Mouse (Mus musculus): Measurements from ENCODE around the gene Pabpc4. TPM values are rescaled to one million over a fixed set of nuclear protein-coding genes. Genes with fewer than 3 reads are reported as not detected.

Pabpc4 gene
- polyA plus RNA-seq, 1 experiment: 154 TPM

DNA sequence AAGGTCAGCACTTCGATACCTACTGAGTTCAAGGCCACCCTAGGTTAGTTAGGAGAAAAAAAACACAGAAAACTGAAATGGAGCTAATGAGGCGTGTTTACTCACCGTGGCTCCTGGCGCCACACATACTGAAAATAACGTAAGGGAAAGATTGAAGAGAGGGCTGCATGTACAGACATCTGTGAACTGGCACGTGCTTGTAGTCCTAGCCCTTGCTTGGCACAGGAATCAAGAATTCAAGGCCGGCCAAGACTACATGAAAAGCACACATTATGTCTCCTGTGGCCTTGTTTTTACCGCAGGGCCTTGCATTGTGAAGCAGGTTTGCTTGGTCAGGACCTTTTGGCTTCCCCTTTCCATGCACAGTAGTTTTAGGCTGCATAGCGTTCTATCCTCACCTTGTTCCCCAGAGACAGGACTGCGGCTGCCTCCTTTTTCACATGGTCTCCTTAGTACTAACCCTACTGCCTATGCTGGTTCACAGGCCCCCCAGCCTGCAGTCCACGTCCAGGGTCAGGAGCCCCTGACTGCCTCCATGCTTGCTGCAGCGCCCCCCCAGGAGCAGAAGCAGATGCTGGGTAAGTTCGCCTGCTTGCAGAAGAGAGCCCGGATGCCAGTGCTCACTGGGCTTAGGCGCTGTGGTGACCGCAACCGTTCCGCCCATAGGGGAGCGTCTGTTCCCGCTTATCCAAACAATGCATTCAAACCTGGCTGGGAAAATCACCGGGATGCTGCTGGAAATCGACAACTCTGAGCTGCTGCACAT lies 35.2 kb downstream of the Pabpc4 start:
- Histone ChIP-seq H3K79me2 (ENCODE audit: control insufficient read depth, insufficient read depth) (no peaks in the 10 kb centered on the region), H3K36me3 (ENCODE audit: control insufficient read depth, insufficient read depth) (peaks cover 41% of the 10 kb centered on the region), H3K4me2 (ENCODE audit: low read depth) (no peak overlapping the region), H3K4me3 (no peak overlapping the region), H3ac (ENCODE audit: control insufficient read depth, insufficient read length) (no peak overlapping the region), H3K27me3 (ENCODE audit: control insufficient read depth, insufficient read depth, insufficient read length) (no peaks in the 10 kb centered on the region)
- TF ChIP-seq CEBPB (IDR thresholded peaks at IDR 0.05; ENCODE audit: insufficient read depth, poor library complexity, severe bottlenecking): no peak
- no peak for TF ChIP-seq USF1 (IDR thresholded peaks at IDR 0.05; ENCODE audit: low read depth)
- no peak for TF ChIP-seq MAX (IDR thresholded peaks at IDR 0.05; ENCODE audit: low read depth)
- TF ChIP-seq REST (IDR thresholded peaks at IDR 0.05; ENCODE audit: insufficient read depth, insufficient read length): no peak
- no peak for TF ChIP-seq MYOG (IDR thresholded peaks at IDR 0.05; ENCODE audit: control insufficient read depth in 1 of 3, insufficient read depth in 1 of 3, insufficient read length in 2 of 3, low read depth in 2 of 3)
- TF ChIP-seq TCF3 (IDR thresholded peaks at IDR 0.05; ENCODE audit: insufficient read length, low read depth): no peak

DNA sequence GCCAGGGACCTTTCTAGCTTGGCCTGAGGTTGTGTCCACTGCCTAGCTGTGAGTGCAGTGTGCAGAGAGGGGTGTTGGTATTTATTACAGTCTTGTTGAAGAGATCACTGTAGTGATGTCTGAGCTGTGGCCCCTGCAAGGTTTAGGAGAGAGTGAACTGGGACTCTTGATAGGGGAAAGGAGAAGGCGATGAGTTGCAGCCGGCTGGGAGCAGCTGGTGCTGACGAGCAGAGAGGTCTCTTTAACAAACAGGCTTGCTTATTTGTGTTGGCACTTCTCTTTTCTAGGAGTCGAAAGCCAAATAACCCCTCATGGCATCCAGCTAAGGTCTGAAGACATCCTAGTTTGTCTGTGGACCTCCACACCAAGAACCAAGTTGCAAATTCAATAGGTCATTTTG lies 36.1 kb downstream of the Pabpc4 start:
- Histone ChIP-seq H3K79me2 (ENCODE audit: control insufficient read depth, insufficient read depth) (no peaks in the 10 kb centered on the region), H3K36me3 (ENCODE audit: control insufficient read depth, insufficient read depth) (peaks cover 42% of the 10 kb centered on the region), H3K4me3 (no peak overlapping the region), H3ac (ENCODE audit: control insufficient read depth, insufficient read length) (no peak overlapping the region), H3K4me2 (ENCODE audit: low read depth) (no peak overlapping the region), H3K27me3 (ENCODE audit: control insufficient read depth, insufficient read depth, insufficient read length) (no peaks in the 10 kb centered on the region)
- no peak for TF ChIP-seq MYOG (IDR thresholded peaks at IDR 0.05; ENCODE audit: control insufficient read depth in 1 of 3, insufficient read depth in 1 of 3, insufficient read length in 2 of 3, low read depth in 2 of 3)
- TF ChIP-seq E2F4 (IDR thresholded peaks at IDR 0.05; ENCODE audit: insufficient read depth): no peak
- TF ChIP-seq SRF (IDR thresholded peaks at IDR 0.05; ENCODE audit: control insufficient read depth, insufficient read length, low read depth): no peak
- TF ChIP-seq MYOD1 (IDR thresholded peaks at IDR 0.05; ENCODE audit: control insufficient read depth in 1 of 3, insufficient read length in 2 of 3, low read depth in 2 of 3): no peak
- TF ChIP-seq MAX (IDR thresholded peaks at IDR 0.05; ENCODE audit: low read depth): no peak
- no peak for TF ChIP-seq CEBPB (IDR thresholded peaks at IDR 0.05; ENCODE audit: insufficient read depth, poor library complexity, severe bottlenecking)
- no peak for TF ChIP-seq REST (IDR thresholded peaks at IDR 0.05; ENCODE audit: insufficient read depth, insufficient read length)
- TF ChIP-seq USF1 (IDR thresholded peaks at IDR 0.05; ENCODE audit: low read depth): no peak
- TF ChIP-seq POLR2A (IDR thresholded peaks at IDR 0.05; ENCODE audit: insufficient read length, low read depth): no peak

DNA sequence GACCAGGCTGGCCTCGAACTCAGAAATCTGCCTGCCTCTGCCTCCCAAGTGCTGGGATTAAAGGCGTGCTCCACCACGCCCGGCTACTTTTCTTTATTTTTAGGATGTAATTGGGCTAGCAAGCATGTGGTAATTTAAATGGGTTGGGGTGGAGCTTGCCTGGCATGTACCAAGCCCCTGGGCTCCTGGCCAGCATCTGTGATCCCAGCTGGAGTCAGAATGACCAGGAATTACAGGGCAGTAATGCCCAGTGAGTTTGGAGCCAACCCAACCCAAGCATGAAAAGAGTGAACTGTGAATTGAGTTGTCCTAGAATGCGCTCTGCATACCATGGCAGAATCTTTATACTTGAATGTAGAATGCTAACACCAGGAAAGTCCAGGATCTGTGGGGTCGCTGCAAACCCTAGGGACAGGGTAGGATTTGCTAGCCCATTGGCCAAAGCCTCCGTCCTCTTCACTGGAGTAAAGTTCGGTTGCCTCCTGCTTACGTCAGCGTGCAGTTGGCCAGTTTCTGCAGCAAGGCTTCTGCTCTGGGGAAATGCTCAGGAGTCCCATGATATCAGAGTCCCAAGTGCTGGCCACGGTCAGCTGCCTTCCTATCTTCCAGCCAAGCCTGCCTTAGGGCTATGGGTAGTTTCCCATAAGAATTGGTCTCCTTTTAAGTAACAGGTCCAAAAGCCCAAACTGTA lies 37.0 kb downstream of the Pabpc4 start:
- Histone ChIP-seq H3ac (ENCODE audit: control insufficient read depth, insufficient read length) (no peak overlapping the region), H3K79me2 (ENCODE audit: control insufficient read depth, insufficient read depth) (no peaks in the 10 kb centered on the region), H3K36me3 (ENCODE audit: control insufficient read depth, insufficient read depth) (peaks cover 35% of the 10 kb centered on the region), H3K4me2 (ENCODE audit: low read depth) (no peak overlapping the region), H3K4me3 (no peak overlapping the region), H3K27me3 (ENCODE audit: control insufficient read depth, insufficient read depth, insufficient read length) (no peaks in the 10 kb centered on the region)
- no peak for TF ChIP-seq POLR2AphosphoS2 (IDR thresholded peaks at IDR 0.05; ENCODE audit: insufficient read length, low read depth)
- TF ChIP-seq MAX (IDR thresholded peaks at IDR 0.05; ENCODE audit: low read depth): no peak
- no peak for TF ChIP-seq TCF12 (IDR thresholded peaks at IDR 0.05; ENCODE audit: insufficient read depth, poor library complexity, severe bottlenecking)
- TF ChIP-seq POLR2A (IDR thresholded peaks at IDR 0.05; ENCODE audit: insufficient read length, low read depth): no peak
- no peak for TF ChIP-seq E2F4 (IDR thresholded peaks at IDR 0.05; ENCODE audit: insufficient read depth)
- TF ChIP-seq MYOD1 (IDR thresholded peaks at IDR 0.05; ENCODE audit: control insufficient read depth in 1 of 3, insufficient read length in 2 of 3, low read depth in 2 of 3): no peak
- no peak for TF ChIP-seq MYOG (IDR thresholded peaks at IDR 0.05; ENCODE audit: control insufficient read depth in 1 of 3, insufficient read depth in 1 of 3, insufficient read length in 2 of 3, low read depth in 2 of 3)

DNA sequence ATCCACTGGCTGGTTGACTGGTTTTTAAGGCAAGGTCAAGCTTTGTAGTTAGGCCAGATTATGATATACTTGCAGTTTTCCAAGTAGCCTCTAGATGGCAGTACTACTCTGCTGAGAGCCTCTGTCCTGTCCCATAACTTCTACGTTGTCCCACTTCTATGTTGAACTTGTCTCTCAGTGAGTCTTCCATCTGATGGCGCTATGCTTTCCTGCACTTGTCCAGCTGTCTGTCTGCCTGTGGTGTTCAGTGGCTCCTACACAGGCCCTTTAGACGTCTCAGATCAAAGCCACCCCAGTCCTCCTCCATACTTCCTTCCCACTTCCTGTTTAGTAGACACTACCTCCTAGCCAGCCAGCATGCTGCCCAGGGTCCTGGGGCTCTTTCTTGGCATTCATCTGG lies 43.6 kb downstream of the Pabpc4 start:
- no peak for TF ChIP-seq TCF3 (IDR thresholded peaks at IDR 0.05; ENCODE audit: insufficient read length, low read depth)
- no peak overlapping the region for H3K4me2 ChIP-seq (ENCODE audit: low read depth)
- peaks cover 8% of the 10 kb centered on the region for H3K36me3 ChIP-seq (ENCODE audit: control insufficient read depth, insufficient read depth)
- no peaks in the 10 kb centered on the region for H3K79me2 ChIP-seq (ENCODE audit: control insufficient read depth, insufficient read depth)
- no peak overlapping the region for H3ac ChIP-seq (ENCODE audit: control insufficient read depth, insufficient read length)
- no peak overlapping the region for H3K4me3 ChIP-seq
- H3K27me3 ChIP-seq (ENCODE audit: control insufficient read depth, insufficient read depth, insufficient read length): no peaks in the 10 kb centered on the region

DNA sequence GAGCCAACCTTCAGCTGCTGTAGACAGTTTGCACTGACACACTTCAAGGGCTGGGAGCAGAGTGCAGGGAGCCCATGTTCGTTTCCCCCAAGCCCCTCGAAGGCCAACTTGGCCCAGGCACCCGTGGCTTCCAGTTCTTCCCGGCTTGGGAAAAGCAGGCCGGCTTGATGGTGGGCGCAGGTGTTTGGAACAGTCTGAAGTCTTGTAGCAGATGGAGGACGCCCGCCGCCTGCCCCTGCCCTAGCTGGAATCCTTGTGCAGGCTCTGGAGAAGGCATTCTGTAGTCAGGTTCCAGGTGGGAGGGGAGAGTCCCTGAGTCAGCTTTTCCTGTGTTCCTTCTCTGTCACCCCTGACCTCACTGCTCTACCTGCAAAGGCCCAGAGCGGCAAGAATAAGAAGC lies 44.8 kb downstream of the Pabpc4 start:
- H3K27me3 ChIP-seq (ENCODE audit: control insufficient read depth, insufficient read depth, insufficient read length): no peaks in the 10 kb centered on the region
- H3K4me3 ChIP-seq: no peak overlapping the region
- H3K79me2 ChIP-seq (ENCODE audit: control insufficient read depth, insufficient read depth): no peaks in the 10 kb centered on the region
- TF ChIP-seq SRF (IDR thresholded peaks at IDR 0.05; ENCODE audit: control insufficient read depth, insufficient read length, low read depth) (no peak), POLR2AphosphoS2 (IDR thresholded peaks at IDR 0.05; ENCODE audit: insufficient read length, low read depth) (no peak), TCF3 (IDR thresholded peaks at IDR 0.05; ENCODE audit: insufficient read length, low read depth) (no peak), MAX (IDR thresholded peaks at IDR 0.05; ENCODE audit: low read depth) (no peak), USF1 (IDR thresholded peaks at IDR 0.05; ENCODE audit: low read depth) (no peak), E2F4 (IDR thresholded peaks at IDR 0.05; ENCODE audit: insufficient read depth) (no peak)
- H3ac ChIP-seq (ENCODE audit: control insufficient read depth, insufficient read length): no peak overlapping the region
- no peak overlapping the region for H3K4me2 ChIP-seq (ENCODE audit: low read depth)
- H3K36me3 ChIP-seq (ENCODE audit: control insufficient read depth, insufficient read depth): peaks cover 7% of the 10 kb centered on the region

Data from myocyte (in vitro differentiated cells).